Mouse (Mus musculus): ENCODE results near the gene Gm10721. TPM values are rescaled to one million over a fixed set of nuclear protein-coding genes. Genes with fewer than 3 reads are reported as not detected.
A peak's percentile ranks its signal among the peaks of the same experiment; 100 is the strongest.
"Not testable (repeated sequence)": the region's sequence is repeated elsewhere in the genome, so short reads cannot be mapped to it uniquely, and the experiment has no call there.

Gm10721 gene
- not detected for total RNA-seq (2021)
- long read RNA-seq, experiment 1, result 0 reads
- long read RNA-seq, experiment 2, result 0 reads

- DNase-seq, result not testable (repeated sequence)
Observed at GRCm38 (mm10) chr9:3012733-3013279, at the start of gene Gm10721. TSS of gene Gm10721 (plus strand) at chr9:3013140.

- DNase-seq, result peak; percentile 12
Observed at GRCm38 (mm10) chr9:3000445-3000972, 12.4 kb upstream of the Gm10721 start, which contains the start of gene Gm10722. TSS of gene Gm10722 (plus strand) at chr9:3000922.

- DNase-seq, result not testable (repeated sequence)
Observed at GRCm38 (mm10) chr9:3001006-3001405, 11.9 kb upstream of the Gm10721 start.

- DNase-seq, result peak; percentile 100
Observed at GRCm38 (mm10) chr9:3001948-3002659, 10.8 kb upstream of the Gm10721 start.

GRCm38 (mm10) chr9:3002794-3003396, 10.0 kb upstream of the Gm10721 start, which contains the start of gene Gm11168:
TSS of gene Gm11168 (plus strand) at chr9:3003346.
- DNase-seq, result peak; percentile 23

GRCm38 (mm10) chr9:3006179-3006578, 6.8 kb upstream of the Gm10721 start:
- DNase-seq, result not testable (repeated sequence)

- DNase-seq, result not testable (repeated sequence)
Observed at GRCm38 (mm10) chr9:3006636-3007035, 6.3 kb upstream of the Gm10721 start.

- peak; percentile 5 for DNase-seq
Observed at GRCm38 (mm10) chr9:3007272-3007671, 5.7 kb upstream of the Gm10721 start.

GRCm38 (mm10) chr9:3009331-3009730, 3.6 kb upstream of the Gm10721 start:
- not testable (repeated sequence) for DNase-seq

- not testable (repeated sequence) for DNase-seq
Observed at GRCm38 (mm10) chr9:3012054-3012621, 802 bp upstream of the Gm10721 start.

- DNase-seq, result not testable (repeated sequence)
Observed at GRCm38 (mm10) chr9:3015354-3015753, 2.4 kb downstream of the Gm10721 start, which contains the start of gene Gm10720. TSS of gene Gm10720 (plus strand) at chr9:3015654.

- DNase-seq, result peak; percentile 10
Observed at GRCm38 (mm10) chr9:3015896-3016295, 3.0 kb downstream of the Gm10721 start.

GRCm38 (mm10) chr9:3017108-3017507, 4.2 kb downstream of the Gm10721 start, which contains the start of gene Gm10719:
TSS of gene Gm10719 (plus strand) at chr9:3017408.
- DNase-seq, result not testable (repeated sequence)

- peak; percentile 100 for DNase-seq
Observed at GRCm38 (mm10) chr9:3018944-3019343, 6.0 kb downstream of the Gm10721 start.

GRCm38 (mm10) chr9:3019835-3020727, 7.1 kb downstream of the Gm10721 start:
- DNase-seq, result peak; percentile 82

GRCm38 (mm10) chr9:3022316-3023008, 9.5 kb downstream of the Gm10721 start:
- DNase-seq, result not testable (repeated sequence)

GRCm38 (mm10) chr9:3023312-3023984, 10.5 kb downstream of the Gm10721 start, which contains the start of gene Gm10718:
TSS of gene Gm10718 (plus strand) at chr9:3023547.
- DNase-seq, result peak; percentile 31

GRCm38 (mm10) chr9:3023985-3024648, 11.2 kb downstream of the Gm10721 start:
- DNase-seq, result not testable (repeated sequence)

- DNase-seq, result not testable (repeated sequence)
Observed at GRCm38 (mm10) chr9:3024912-3025467, 12.1 kb downstream of the Gm10721 start, which contains the start of gene Gm10717. TSS of gene Gm10717 (plus strand) at chr9:3025417.

Measured in gastrocnemius, postnatal 10 days (tissue).